Mouse (Mus musculus) cerebral cortex, adult 2 months (tissue): ENCODE measurements around the gene Arl15.

ENCODE experiments used
- WGBS: fragments of 180-500 bp; shearing (Covaris S2); methylation state at CpG from one replicate; pipeline ENCODE4 v1.1.7; 2018; 5-methylcytosine and 5-hydroxymethylcytosine counted together

Arl15 gene

DNA sequence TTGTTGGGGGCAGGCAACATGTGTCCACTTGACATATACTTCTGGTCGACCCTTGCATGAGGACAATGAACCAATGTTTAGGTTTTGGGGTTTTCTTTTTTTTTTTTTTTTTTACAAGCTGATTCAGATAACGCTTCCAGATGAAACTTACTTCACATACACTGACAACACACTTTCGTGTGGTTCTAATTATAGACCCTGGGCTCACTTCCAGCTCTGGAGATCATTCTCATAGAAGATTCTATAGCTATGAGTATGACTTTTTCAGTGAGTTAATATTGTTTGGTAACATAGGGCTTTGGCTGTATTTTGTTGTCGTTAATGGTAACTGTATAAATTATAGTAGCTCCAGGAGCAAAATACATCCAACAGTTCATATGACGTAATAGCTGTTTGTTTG lies 306.9 kb downstream of the Arl15 start:
- 59% methylated on average over 5 of the region's 5 CpGs for WGBS

DNA sequence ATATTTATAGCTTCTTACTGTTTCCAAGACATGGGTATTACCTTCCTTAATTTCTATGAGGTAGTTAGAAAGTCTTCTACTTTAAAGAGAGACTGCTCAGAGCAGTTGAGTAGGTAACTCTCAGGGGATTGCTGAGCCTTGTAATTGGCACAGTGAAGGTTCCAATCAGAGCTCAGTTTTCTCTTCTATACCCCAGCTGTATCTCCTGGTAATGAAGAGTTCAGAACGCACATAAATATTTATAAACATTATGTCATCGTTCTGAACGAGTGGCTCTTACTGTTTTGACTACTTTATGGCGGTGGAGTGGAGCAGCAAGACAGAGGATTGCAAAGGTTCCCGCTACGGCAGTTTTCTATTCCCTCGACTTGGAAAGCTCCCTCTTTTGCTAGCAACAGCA lies 311.8 kb downstream of the Arl15 start:
- 40% methylated on average over 7 of the region's 7 CpGs for WGBS

DNA sequence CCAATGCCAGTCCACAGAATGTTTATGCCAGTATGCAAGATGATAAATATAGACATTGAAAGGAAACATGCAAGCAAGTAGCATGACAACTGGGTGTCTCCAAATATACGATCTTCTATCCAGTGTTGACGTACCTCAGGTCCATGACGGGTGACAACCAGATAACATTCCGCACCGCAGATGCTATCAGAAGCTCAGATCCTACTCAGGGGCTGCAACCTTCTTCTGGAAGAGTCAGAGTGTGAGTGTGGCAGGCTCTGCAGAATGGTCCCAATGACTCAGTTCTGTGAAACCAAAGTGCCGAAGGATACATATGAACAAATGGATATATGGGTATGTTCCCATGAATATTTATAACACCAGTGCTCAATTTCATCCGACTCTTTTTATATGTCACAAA lies 313.2 kb downstream of the Arl15 start:
- whole genome bisulfite sequencing, result 69% methylated on average over 7 of the region's 7 CpGs

DNA sequence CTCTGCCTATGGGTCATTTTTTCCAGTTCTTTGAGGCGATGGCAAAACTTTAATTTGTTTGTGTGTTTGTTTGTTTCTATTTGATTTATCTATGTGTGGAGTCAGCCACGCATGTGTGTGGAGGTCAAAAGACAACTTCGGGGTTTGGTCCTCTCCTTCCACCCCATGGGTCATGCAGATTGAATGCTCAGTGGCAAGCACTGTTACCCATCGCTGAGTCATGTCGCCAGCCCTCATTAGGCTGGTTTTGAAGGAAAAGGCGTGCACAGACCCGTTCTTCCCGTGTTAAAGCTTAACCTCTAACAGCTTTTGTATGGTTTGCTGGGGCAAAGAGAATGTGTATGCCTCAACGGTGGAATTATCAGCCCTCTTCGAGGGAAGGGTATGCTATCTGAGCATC lies 315.1 kb downstream of the Arl15 start:
- 64% methylated on average over 10 of the region's 10 CpGs for WGBS

DNA sequence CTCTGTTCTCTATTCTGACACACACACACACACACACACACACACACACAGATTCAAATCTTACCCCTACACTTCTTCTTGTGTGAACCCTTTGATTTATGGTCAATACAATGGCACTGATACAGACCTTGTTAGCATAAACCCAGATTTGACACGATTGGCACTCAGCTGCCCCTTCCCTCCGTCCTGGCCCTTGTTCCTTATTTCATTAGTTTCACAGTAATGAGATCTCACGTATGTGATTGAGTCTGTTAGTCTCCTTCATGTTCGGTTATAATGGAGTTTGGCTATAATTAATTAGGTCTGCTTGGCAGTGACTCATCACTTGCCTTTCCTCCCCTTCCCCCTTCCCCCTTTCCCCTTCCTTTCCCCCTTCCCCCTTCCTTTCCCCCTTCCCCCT lies 315.5 kb downstream of the Arl15 start:
- 54% methylated on average over 4 of the region's 4 CpGs for WGBS

DNA sequence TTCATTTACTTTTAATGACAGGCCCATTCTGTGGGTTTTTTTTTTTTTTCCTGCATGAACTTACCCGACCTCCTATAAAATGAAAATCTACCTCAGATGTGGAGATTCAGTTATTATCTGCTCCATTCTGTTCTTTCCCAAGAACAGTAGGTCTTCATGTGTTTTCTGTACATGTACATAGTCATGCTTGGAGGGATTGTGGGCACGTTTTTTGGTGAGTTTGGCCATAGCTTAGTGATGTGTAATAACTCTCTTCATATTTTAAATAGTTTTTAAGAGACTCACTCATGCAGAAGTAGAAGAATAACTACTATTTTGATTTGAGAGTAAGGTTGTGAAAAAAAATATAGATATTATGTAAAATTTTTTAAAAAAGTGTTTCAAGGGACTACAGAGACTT lies 319.2 kb downstream of the Arl15 start:
- 79% methylated on average over 2 of the region's 2 CpGs for WGBS

DNA sequence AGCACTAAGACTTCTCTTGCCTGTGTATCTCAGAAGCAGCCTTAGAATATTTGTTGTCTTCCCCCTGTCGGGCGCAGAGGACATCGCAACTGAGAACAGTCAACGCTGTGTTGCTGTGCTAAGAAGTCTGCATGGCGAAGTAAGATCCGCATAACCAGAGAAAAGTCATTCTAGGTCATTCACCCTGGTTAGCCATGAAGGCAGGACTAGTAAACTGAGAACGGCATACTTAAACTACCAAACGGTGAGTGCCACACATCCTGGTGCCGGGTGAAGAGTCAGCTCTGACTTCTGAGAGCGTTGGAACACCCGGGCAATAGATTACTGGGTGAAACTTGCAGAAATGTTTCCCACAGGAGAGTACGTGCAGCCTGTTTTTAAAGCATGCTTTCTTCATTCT lies 320.3 kb downstream of the Arl15 start:
- 95% methylated on average over 12 of the region's 12 CpGs for WGBS

DNA sequence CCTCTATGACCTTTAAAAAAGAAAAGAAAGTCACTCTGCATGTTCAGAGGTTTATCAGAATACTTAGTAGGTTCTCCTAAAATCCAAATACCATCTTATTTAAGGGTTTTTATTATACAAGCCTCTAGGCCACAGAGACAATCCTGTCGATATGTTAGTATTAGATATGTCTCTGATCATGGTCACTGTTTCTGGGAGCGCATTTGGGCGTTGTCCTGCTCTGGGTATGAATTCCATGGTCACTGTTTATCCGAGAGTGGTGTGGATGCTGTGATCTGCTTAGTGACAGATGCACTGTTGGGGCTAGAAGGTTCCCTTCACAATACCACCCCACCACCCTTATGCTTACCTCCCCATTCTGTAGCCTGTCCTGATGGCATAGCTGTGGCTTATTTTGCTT lies 320.8 kb downstream of the Arl15 start:
- WGBS, result 96% methylated on average over 4 of the region's 4 CpGs

DNA sequence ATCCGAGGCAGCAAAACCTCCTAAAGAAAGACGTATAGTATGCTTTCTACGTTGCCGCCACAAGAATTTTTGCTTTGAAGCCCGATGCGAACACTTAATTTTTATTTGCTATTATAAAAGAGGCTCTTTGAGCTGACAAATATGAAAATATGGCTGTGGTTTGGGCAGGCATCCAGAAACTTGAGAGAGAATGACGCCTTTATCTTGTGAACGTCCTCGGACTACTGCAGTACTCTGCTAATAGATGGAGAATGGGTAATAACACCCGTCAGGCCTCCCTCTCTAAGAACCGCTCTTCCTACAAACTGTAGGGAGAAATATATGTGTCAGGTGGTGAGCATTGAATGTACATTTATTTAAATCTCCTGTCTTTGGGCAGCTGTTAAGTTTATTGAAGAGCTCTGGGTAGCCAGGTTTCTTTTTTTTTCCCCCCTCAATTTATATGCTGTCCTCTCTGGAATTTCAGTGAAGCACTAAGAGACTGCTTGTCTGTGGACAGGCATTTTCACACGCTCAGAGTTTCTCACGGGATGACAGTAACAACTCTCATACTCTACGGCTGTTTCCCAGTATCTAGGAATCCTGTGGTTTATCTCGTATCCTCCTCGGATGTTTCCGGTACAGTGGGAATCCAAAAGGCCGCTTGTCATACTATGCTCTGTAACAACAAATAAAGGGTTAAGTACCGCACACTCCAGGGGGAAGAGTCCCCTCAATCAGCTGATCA lies 324.0 kb downstream of the Arl15 start:
- 76% methylated on average over 19 of the region's 19 CpGs for WGBS

DNA sequence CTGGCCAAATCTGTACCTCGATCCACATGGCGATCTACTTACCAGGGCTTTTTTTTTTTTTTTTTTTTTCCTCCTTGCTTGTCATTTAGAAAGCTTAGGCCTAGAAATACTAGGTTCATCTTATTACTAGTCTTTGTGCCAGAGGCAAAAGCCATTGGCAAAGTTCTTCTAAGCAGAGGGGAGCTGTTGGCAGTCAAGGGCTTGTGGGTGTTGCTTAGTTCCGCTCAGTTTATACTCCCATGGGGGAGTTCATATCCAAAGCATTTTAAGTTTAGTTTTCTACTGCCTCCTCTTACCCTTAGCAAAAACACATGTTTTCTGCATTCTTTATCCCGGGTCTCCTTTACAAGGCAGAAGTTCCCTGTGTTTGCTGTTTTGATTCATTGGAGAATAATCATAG lies 325.5 kb downstream of the Arl15 start:
- WGBS, result 58% methylated on average over 4 of the region's 4 CpGs

DNA sequence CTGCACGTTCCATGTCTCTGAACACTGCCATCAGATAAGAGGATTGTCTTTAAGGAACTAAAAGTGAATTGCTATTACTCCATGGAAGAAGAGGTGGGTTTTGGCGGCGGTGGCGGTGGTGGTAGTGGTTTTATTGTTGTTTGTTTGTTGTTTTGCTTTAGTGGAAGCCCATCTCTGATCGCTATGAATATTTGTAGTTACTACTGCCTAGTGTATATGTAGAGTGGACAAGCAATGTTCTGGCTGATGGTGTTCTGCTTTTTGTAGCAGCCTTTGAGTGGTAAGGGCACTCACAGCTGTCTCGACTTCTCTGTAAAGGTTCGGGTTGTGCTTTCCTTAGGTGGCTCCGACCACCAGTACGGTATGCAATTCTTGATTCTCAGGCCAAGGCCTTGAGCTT lies 327.3 kb downstream of the Arl15 start:
- WGBS, result 95% methylated on average over 9 of the region's 9 CpGs

DNA sequence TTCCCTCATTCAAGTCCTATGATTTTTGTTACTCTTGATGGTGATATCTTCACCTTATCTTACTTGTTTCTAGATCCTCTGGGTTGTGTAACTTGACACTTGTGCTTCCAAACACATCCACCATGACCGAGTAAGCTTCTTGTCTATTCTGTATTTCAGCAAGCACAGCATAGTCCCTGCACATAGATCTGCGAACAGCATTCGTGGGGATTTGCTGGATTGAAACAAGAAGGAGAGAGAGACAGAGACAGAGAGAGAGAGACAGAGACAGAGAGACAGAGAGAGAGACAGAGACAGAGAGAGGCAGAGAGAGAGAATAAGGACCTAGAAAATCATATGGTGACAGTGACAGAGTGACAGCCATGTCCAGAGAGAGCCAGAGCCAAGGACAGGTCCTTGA lies 329.1 kb downstream of the Arl15 start:
- 91% methylated on average over 3 of the region's 3 CpGs for WGBS

DNA sequence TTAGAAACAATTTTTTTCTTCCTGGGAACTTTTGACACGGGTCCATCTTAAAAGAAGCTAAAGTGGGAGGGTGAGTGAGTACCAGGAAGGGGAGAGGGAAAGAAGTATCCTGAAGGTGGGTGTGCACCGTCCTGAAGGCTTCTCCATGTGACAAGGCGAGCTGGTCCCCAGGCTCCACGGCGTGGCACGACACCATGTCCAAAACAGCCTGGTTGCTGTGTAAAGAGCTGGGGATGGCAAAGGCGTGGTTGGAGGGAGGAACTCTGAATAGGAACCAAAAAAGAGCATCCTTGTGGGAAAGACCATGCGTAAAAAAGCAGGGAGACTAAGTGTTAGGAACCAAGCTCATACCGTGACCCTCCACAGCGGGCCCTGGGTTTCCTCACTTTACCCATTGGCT lies 330.1 kb downstream of the Arl15 start:
- WGBS, result 86% methylated on average over 10 of the region's 10 CpGs

DNA sequence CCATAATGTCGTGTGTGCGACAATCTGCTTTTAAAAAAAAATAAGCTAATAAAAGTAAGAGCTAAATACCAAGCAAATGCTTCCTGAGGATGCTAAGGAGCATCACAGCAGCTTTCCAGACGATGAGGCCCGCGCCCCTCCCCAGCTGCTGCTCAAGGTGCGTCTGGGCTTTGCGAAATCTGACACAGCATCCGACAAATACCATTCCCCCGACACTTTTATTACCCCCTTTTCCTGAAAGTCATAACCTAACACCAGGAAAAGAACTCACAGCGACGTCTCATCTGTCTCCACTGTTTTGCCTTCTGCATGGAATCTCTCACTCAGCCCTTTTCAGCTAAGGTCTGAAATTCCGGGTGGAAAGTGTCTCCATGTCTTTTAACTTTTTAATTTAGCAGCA lies 330.7 kb downstream of the Arl15 start:
- WGBS, result 75% methylated on average over 12 of the region's 12 CpGs

DNA sequence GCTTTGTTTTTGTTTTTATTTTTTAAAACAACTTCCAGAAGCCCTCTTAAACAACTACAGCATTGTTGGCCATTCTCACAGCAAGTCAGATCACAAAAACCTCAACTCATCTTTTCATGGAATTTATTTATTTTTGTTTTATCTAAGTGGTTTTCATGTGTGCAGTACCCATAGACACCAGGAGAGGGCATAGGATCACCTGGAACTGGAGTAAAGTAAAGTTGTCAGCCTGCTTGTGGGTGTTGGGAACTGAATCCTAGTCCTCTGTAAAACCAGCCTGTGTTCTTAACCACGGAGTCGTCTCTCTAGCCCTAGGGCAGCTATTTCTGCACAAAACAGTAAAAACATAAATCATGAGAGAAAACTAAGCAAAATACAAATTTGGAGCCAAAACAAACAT lies 334.1 kb downstream of the Arl15 start:
- WGBS, result 94% methylated on average over 2 of the region's 2 CpGs

DNA sequence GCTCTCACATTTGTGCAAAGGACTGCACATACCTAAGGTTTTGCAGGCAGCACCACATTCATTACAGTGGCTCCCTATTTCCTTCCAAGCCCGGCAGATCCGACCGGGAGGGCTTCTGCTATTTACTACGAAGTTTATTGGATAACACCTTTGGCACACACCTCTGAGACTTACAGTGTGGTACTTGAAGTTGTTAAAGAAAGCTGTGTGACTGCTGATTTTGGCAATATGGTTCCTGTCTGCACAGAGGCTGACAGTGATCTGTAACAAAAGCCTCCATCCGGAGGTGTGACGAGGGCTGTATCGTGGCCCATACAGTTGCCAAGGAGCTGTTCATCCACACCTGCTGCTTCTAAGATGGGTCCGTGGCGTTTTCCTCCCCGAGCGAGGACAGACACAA lies 335.7 kb downstream of the Arl15 start:
- 64% methylated on average over 11 of the region's 11 CpGs for WGBS

DNA sequence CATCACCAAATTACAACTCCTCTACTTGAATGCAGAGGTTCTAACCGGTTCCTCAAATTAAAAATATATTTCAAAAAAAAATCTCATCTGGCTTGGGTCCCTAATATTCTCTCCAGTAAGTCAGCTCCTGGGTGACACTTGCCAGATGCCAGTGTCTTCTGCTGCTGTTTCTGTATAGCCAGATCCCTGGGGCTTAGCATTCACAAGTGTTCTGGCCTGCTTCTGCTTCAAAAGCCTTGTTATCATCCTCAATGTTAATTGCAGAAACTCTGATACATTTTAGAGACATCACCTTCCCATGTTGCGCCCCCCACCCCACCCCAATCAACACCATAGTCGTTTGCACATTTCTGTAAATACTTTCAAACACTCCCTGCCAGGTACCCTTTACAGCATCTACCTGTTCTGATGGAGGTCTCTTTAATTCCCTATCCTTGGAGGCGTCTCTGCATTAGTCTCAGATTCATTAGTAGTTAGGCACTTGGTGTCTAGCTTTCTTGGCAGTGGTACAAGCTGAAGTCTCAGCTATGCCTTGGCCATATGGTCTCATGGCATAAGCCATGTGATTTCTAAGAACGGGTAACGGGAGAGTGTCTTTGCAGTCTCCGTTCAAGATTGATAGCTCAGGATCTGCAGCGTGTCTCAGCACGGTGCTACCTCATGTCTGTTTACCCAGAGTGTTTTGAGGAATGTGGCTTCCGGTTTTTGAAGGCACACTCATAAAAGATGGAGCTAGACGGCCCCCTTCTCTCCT lies 336.4 kb downstream of the Arl15 start:
- WGBS, result 64% methylated on average over 11 of the region's 11 CpGs

DNA sequence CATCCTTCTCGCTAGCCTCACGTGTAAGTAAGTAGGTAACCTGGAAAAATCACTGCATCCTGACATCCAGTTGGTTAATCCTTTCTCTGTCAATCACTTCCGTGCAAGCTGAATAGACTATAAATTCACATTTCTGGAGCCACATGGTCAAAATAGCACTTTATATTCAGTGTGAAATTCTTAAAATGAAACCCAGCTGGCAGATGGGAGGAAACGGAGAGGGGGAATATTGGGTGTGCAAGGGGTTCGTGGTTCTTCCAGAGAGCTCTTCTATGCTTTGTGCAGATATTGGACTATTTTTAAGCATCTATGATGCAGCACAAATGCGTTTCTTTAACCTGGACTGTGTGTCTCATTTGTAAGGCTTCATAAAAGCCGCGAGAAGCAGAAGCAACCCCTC lies 344.6 kb downstream of the Arl15 start:
- WGBS, result 41% methylated on average over 8 of the region's 8 CpGs

DNA sequence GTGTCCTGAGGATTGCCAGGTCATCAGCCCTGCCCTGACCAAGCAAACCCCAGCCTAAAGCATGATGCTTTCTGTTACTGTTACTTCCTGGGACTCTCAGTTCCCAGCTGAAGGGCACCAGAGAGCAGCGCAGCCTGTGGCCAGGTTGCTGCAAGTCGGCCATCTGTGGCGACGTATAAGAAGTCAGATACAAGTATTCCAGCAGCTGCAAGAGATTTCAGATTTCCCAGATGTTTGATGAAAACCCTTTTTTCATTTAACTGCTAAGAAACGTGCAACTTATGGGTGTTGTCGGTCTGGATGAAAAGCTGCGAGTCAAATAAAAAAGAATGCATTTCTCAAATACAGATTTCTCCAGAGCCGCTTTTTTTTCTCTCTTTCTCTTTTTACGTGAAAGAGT lies 345.3 kb downstream of the Arl15 start:
- 62% methylated on average over 9 of the region's 9 CpGs for WGBS

DNA sequence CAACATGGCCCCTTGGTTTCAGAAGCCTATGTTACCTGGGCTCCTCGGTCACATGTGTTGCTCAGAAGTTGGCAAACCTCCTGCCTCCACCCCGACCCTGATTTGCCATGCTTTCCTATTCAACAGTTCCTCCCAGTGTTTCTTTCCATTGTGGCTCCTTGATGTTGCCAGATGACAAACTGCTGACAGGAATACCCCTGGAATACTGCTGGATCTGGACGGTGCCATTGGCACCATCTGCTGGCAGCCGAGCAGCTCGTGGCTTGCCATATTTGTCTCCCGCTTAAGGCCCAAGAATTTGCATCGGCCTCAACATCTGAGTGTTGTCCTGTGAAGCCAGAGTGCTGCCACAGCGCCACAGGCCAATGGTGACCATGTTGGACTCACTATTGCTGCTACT lies 348.5 kb downstream of the Arl15 start:
- WGBS, result 56% methylated on average over 8 of the region's 8 CpGs

DNA sequence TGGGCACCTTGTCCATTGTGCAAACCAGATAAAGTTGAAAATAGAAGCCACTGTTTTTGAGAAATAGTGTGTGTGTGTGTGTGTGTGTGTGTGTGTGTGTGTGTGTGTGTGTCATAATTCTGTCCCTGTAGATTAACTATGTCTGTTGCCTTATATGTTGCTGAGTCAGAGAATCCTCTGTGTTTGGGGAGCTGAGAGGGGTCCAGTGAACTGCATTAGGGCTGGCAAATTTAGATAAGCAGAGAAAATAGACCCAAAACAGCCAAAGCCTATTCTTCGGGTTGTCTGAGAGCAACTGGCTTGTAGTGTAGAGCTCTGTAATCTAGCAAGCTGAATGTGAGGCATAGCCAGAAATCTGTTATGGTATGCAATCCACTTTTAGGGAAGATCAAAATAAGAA lies 348.9 kb downstream of the Arl15 start:
- 67% methylated on average over 1 of the region's 1 CpGs for WGBS

DNA sequence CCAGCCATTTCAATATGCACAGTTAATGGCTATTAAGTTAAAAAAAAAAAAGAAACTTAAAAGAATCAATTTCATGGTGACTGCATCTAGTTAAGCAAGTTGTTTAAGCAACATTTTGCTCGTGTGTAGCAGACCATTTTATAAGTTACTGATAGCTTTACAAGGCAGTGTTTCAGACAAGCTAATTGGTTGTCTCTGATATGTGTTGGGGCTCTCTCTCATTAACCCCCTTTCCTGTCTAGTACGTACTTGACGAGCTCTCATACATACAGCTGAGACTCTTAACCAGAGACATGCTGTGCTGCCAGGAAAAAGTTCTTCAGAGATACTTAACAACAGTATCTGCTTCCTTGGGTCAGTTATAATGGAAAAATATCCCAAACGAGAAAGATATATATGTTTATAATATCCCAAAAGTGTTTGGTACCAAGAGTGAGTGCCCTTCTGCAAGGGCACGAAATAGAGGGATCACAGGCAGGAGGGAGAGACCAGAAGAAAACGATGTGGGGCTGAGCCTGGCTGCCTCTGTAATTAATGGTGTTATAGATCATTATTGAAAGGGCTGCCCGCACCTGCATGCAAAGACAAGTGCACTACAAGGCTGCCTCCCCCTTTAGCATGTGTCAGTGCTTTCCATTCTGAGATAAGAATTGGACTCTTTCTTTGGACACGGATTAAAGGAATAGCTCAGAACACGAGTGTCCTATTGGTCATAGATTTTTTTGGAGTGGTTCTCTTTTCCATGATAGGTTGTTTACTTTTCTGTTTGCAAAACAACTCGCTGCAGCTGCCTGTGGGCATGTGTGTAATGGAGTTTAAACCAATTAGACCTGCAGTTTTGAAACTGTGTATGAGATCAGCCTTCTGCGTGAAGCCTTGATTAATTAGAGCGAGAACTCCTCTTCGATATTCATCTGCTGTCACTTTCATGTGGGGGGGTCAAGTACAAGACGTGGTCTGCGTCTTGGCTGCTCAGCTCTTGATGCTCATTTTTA lies 350.0 kb downstream of the Arl15 start:
- WGBS, result 70% methylated on average over 15 of the region's 15 CpGs
